Mouse (Mus musculus): ENCODE data around the gene Zcchc24.
A peak's percentile ranks its signal among the peaks of the same experiment; 100 is the strongest.
"Not testable (repeated sequence)": the region's sequence is repeated elsewhere in the genome, so short reads cannot be mapped to it uniquely, and the experiment has no call there.

Gene Zcchc24

DNA sequence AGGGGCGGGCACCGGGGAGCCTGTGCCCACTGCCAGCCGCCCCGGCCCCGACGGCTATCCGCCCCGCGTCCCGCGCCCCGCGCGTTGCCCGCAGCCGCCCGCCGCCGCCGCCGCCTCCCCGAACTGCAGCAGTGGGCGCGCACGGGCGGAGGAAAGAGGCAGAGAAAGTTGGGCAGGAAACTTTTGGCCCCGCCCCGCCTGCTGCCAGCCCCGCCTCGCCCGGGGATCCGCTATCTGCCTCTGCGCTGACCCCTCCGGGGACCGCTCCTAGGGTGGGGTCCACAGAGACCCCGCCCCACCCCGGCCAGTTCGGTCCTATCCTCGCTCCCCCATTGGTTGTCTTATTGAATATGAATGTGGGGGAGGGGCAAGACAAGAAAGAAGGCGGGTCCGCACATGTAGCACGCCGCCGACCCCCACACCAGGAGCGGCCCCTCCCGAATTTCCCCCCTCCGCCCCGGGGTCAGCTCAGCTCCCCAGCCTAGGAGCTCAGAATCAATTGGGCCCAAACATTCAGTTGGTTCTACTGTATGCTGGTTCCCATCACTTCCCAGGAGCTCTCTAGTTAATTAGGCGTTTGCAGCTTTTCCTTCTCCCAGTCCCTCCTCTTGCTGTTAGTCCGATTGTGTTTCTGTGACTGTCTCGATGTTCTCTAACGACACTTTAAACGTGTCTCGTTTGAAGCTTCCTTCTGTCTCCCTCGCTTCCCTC, at the start of gene Zcchc24:
TSS of gene Zcchc24 (minus strand) at position 125 of the 711 bp plus-strand sequence.
- DNase-seq = peak; percentile 100

GRCm38 (mm10) chr14:25816416-25816815, 47.6 kb upstream of the Zcchc24 start:
- DNase-seq = peak; percentile 92

DNA sequence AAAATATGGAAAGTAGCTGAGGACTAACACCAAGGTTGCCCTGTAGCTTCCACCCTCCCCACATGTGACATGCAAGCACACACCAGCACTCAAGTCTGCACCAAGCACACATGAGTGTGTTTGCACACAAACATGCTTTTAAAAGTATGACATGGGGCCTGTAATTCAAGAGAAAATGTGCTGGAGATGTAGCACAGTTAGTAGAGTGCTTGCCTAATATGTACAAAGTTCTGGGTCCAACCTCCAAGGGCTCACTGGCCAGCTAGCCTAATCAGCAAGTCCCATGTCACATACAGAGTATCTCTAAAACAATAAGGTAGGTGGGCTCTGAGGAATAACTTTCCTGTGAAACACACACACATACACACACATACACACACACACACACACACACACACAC, 45.3 kb upstream of the Zcchc24 start:
- DNase-seq = no peak

DNA sequence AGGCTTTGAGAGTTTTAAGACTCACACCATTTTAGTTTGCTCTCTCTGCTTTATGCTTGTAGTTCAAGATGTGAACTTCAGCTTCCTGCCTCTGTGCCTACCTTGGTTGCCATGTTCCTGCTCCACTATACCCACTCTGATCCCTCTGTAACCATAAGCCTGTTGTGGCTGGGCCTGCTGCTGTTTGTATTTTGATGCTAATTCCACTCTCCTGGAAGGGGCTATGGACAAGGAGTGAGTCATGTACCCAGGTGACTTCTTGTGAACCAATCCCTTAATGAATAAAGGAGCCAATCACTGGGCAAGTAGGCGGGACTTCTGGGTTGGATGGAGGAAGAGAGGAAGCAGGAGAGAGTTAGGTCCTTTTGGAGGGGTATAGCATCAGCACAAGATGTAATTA, 42.2 kb upstream of the Zcchc24 start:
- DNase-seq = not testable (repeated sequence)

DNA sequence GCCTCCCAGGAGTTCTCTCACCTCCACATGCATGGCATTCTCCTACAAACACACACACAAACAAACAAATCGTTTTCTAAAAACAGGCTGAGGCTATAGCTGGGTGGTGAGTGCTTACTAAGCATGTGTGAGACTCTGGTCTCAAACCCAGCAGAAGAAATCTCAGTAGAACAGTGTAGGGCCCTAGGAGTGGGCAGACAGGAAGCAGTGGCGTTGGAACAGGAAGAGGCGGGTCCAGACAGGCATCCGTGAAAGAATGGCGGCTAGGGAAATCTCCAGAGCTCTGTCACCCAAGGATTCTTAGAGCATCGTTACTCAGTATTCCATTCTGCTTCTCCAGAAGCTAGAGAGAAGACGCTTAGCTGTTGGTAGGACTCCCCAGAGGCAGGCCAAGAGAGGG, 37.7 kb upstream of the Zcchc24 start:
- DNase-seq = no peak

GRCm38 (mm10) chr14:25805871-25806270, 37.0 kb upstream of the Zcchc24 start:
- DNase-seq = peak; percentile 97

- DNase-seq = no peak
These were observed 34.5 kb upstream of the Zcchc24 start for GRCm38 (mm10) chr14:25803246-25803809.

DNA sequence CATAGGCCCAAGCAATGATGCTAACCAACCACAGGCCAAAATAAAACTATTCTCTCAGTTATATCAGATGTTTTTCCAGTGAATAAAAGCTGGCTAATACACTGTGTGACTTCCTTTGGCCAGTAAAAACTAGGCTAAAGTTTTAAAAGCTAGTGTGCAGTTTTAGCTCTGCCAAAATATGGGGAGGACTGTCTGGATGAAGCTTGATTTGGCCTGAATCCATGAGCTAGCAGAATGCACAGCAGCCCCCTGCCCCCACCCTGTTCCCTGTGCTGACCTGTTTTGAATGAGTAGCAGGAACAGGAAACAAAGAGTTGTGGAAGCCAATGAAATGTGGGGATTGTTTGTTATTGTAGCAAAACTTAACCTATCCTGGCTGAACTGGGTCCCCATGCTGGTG, 33.7 kb upstream of the Zcchc24 start:
- DNase-seq = peak; percentile 94

- peak; percentile 99 for DNase-seq
These were observed 31.5 kb upstream of the Zcchc24 start for GRCm38 (mm10) chr14:25800166-25800960.

DNA sequence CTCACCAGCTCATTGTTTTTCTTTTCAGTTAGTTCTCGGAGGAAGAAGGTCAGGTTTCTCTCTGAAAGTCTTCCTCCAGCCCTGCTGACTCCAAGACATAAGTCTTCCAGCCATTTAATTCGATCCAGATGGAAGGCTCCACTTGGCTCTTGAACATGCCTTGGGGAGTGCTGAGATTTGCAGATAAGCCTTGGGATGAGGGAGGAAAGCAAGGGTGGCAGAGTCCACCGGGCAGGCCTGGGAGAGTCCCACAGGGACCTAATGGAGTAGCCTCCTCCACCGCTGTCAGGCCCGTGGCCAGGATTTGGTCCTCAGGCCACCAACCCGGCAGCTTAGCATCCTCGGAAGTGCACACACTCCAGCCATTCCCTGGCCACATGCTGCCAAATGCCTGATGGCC, 27.8 kb upstream of the Zcchc24 start:
- peak; percentile 93 for DNase-seq

DNA sequence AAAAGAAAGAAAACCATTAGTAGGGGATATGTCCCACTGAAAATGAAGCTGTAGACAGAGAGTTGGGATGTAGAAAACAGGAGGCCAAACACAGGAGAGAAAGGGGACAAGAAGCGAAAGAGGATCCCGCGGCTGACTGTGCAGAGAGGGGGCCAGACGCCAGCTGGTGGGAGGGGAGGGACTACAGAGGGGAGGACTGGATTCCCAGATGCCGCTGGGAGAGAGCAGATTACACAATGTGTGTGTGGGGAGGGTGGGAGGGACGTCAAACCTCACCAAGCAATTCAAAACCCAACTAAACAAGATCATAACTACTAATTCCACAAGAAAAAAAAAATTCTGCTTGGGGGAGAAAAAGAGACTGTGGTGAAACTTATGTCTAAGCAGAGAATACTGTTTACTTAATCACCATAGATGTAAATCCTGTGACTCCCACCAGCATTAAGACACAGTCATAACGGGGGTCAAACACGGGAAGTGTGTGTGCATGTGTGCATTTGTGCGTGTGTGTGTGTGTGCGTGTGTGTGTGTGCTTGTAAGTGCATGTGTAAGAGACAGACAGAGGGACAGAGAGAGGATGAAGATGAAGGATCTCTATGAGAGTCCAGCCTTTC, 26.8 kb upstream of the Zcchc24 start:
- DNase-seq = peak; percentile 99

DNA sequence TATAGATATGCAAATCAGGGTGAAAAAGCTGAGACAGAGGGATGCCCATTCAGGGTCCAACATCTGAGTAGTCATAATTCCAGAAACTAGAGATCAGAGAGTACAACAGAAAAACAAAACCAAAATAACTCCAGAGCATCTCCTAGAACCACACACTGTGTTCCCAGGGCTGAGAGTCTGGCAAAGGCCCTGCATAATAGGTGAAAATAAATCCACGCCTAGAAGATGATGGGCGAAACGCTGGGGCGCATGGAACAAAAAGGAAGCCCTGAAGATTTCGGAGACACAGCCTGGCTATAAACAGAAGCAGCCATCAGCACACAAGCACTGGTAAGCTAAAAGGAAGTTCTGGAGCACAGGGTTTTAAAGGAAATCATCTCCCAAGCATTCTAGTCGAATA, 26.2 kb upstream of the Zcchc24 start:
- peak; percentile 85 for DNase-seq

DNA sequence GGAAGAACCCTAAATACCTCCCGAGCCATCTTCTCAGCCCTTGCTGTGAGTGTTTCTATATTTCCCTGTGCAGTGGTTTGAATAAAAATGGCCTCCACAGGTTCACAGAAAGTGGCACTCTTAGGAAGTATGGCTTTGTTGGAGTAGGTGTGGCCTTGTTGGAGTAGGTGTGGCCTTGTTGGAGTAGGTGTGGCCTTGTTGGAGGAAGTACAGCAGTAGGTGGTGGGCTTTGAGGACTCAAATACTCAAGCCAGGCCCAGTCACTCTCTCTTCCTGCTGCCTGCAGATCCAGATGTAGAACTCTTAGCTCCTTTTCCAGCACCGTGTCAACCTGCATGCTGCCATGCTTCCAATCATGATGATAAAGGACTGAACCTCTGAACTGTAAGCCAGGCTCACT, 25.5 kb upstream of the Zcchc24 start:
- DNase-seq = peak; percentile 80

DNA sequence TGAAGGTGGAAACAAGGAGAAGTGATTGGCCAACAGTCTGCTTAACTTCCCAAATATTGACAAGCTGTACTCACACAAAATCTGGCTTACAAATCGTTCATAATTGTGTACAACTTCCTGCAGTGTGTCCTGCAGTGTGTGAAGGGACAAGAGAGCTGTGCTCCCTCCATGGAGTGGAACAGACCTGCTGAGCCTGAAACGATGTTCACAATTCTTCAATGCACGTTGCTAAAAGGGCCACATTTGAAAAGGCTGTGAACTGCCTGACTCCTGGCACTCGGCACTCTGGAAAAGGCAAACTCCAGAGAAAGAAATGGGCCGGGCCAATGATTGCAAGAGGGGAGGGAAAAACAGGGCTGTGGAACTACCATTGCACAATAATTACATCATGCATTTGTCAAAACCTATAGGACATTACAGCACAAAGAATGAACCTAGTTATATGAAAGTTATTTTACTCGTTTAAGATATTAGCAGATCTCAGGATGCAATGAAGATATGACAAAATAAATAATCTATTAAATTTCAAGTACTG, 22.0 kb upstream of the Zcchc24 start:
- DNase-seq = peak; percentile 88

GRCm38 (mm10) chr14:25789946-25790345, 21.1 kb upstream of the Zcchc24 start:
- no peak for DNase-seq

- DNase-seq = peak; percentile 92
These were observed 20.4 kb upstream of the Zcchc24 start for GRCm38 (mm10) chr14:25789207-25789606.

DNA sequence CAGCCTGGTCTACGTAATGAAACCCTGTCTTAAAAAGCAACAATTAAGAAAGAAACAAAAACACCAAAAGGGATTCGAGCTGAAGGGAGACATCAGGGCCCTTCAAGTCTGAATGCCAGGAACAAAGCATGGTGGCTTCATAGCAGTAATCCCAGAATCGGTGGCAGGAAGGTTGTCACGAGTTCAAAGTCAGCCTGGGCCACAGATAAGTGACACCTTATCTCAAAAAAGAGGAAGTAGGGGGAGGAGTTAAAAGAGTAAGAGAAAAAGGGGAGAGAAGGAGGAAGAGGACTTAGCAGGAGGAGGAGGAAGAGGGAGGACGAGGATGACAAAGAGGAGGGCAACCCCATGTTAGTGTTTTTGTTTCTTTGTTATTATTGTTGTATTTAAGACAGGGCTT, 19.4 kb upstream of the Zcchc24 start:
- DNase-seq = no peak

GRCm38 (mm10) chr14:25787387-25787910, 18.6 kb upstream of the Zcchc24 start:
- peak; percentile 95 for DNase-seq

GRCm38 (mm10) chr14:25786959-25787358, 18.1 kb upstream of the Zcchc24 start:
- peak; percentile 99 for DNase-seq

GRCm38 (mm10) chr14:25785210-25785609, 16.4 kb upstream of the Zcchc24 start:
- no peak for DNase-seq

- DNase-seq = no peak
These were observed 14.4 kb upstream of the Zcchc24 start for GRCm38 (mm10) chr14:25783220-25783619.

DNA sequence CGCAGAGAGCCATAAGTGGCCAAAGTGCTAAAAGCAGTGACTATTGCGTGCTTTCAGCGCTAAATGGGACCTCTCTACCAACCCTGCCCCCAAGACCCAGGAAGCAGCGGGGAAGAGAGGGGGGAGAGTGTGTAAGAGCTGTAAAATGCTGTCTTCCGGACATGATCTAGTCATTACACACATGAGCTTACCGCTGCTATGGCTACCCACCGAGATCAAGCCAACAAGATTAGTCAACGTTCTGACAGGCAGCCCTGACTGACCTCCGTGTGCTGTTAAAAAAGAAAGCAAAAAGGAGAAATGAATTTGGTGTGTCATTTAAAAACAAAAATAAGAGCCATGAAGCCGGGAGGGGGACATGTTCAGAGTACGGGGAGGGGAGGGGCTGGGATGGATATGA, 11.8 kb upstream of the Zcchc24 start:
- DNase-seq = no peak

DNA sequence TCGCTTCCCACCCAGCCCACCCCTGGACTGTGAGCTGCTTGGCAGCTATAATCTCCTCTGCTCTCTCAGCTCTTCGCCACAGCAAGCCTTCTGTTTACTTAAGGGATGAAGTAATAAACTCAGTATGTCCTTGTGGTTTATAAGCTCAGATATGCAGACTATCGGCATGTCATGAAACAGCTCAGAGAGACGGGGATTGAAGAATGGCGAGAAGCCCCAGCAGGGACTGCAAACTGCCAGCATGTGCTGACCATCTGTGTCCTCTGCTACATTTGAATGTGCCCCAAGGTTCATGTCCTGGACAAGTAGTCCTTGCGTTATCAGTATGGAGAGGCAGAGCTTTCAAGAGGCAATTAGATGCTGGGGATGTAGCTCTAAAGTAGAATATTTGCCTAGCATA, 7.5 kb upstream of the Zcchc24 start:
- DNase-seq = peak; percentile 98

Measured in heart, adult 11 months (tissue).